ENCODE assay signal across 25 mouse cellular contexts in genomic region chrX:127871412-127871811, GRCm38 (mm10).
DNase-seq lines count a peak whose midpoint lies in the region; ATAC-seq and TF ChIP-seq lines count a peak whose summit lies in the region.
"Had no signal": no experiment of that assay in that cellular context is flagged by ENCODE, and none has a peak within 500 bp of the region (broad histone marks: within the 10 kb centered on the region; RNA-seq: fewer than 3 reads in every experiment).

No protein-coding gene starts in this region.

- H3K4me1 ChIP-seq in forebrain, embryonic 14.5 days (ENCODE audit: control insufficient read depth, insufficient read depth, low read length), result no peaks in the 10 kb centered on the region
- H3K4me1 ChIP-seq in forebrain, embryonic 10.5 days, result no peaks in the 10 kb centered on the region
- H3K4me1 ChIP-seq: heart, embryonic 13.5 days; hindbrain, embryonic 10.5 days; intestine, embryonic 15.5 days; midbrain, embryonic 10.5 days had no signal

- H3K27ac ChIP-seq in forebrain, embryonic 14.5 days (ENCODE audit: low read depth, low read length), result no peak overlapping the region
- H3K27ac ChIP-seq in forebrain, embryonic 10.5 days, result no peak overlapping the region
- no peak overlapping the region for H3K27ac ChIP-seq in left cerebral cortex, adult 2 months
- H3K27ac ChIP-seq: heart, embryonic 13.5 days; hindbrain, embryonic 10.5 days; intestine, embryonic 15.5 days; liver, embryonic 14.5 days; midbrain, embryonic 10.5 days had no signal

- peak; percentile 1 for DNase-seq in forebrain, embryonic 14.5 days (ENCODE audit: low spot score)
- no peak for DNase-seq in forebrain, embryonic 10.5 days (ENCODE audit: extremely low spot score, low spot score)
- no peak for DNase-seq in left cerebral cortex, adult 2 months (ENCODE audit: extremely low spot score in 1 of 2, low spot score in 2 of 2)
- DNase-seq in left cerebral cortex, adult 11 months (ENCODE audit: low spot score), result no peak
- peak; percentile 15 to 16 for DNase-seq in right cerebral cortex, postnatal 10 days (ENCODE audit: low spot score in 2 of 2)
- no peak for DNase-seq in right cerebral cortex, postnatal 36 days (ENCODE audit: low spot score in 2 of 2)
- DNase-seq in testis, postnatal 10 days (ENCODE audit: low spot score), result no peak
- DNase-seq: adrenal gland, postnatal 14 days; cerebellum, adult 2 months; cerebellum, postnatal 14 days; heart, postnatal 10 days; kidney, adult 8-10 months; kidney, postnatal 10 days; liver; lung, adult 2 months; lung, postnatal 14 days; right cerebral cortex, postnatal 4 days; thymus, postnatal 4 days had no signal

- no peak overlapping the region for H3K4me3 ChIP-seq in forebrain, embryonic 14.5 days (ENCODE audit: low read depth, low read length)
- H3K4me3 ChIP-seq in forebrain, embryonic 10.5 days, result no peak overlapping the region
- no peak overlapping the region for H3K4me3 ChIP-seq in left cerebral cortex, adult 2 months
- H3K4me3 ChIP-seq: heart, embryonic 13.5 days; hindbrain, embryonic 10.5 days; intestine, embryonic 15.5 days; midbrain, embryonic 10.5 days had no signal

- H3K9me3 ChIP-seq in forebrain, embryonic 14.5 days (replicated peaks; ENCODE audit: control insufficient read depth, low read length), result no peaks in the 10 kb centered on the region
- H3K9me3 ChIP-seq in forebrain, embryonic 10.5 days, result no peaks in the 10 kb centered on the region
- H3K9me3 ChIP-seq: heart, embryonic 13.5 days; hindbrain, embryonic 10.5 days; intestine, embryonic 15.5 days; midbrain, embryonic 10.5 days had no signal

- intact Hi-C loops in left cerebral cortex, adult 2 months (cut with DNase I), result no loop called here

- no peak for ATAC-seq in forebrain, embryonic 14.5 days
- ATAC-seq: forebrain, embryonic 16.5 days; hindbrain, embryonic 16.5 days; intestine, embryonic 15.5 days had no signal

- H3K9ac ChIP-seq in forebrain, embryonic 14.5 days (ENCODE audit: low read length), result no peak overlapping the region
- H3K9ac ChIP-seq: heart, embryonic 13.5 days; intestine, embryonic 15.5 days; liver, embryonic 14.5 days had no signal

- WGBS in forebrain, embryonic 14.5 days, result 63% methylated on average over 2 of the region's 2 CpGs
- WGBS in forebrain, embryonic 10.5 days, result 72% methylated on average over 2 of the region's 2 CpGs

- H3K27me3 ChIP-seq in forebrain, embryonic 14.5 days (replicated peaks; ENCODE audit: control insufficient read depth, insufficient read depth, low read length), result no peaks in the 10 kb centered on the region
- H3K27me3 ChIP-seq in forebrain, embryonic 10.5 days (ENCODE audit: poor library complexity, severe bottlenecking), result no peaks in the 10 kb centered on the region
- H3K27me3 ChIP-seq: heart, embryonic 13.5 days; intestine, embryonic 15.5 days had no signal

- H3K4me2 ChIP-seq in forebrain, embryonic 14.5 days (ENCODE audit: low read length), result no peak overlapping the region
- H3K4me2 ChIP-seq: heart, embryonic 13.5 days; intestine, embryonic 15.5 days had no signal

- TF ChIP-seq CTCF in left cerebral cortex, adult 2 months (IDR thresholded peaks at IDR 0.05), result peak; percentile 45

- no peaks in the 10 kb centered on the region for H3K36me3 ChIP-seq in forebrain, embryonic 14.5 days (ENCODE audit: control insufficient read depth, insufficient read depth, low read length)
- H3K36me3 ChIP-seq in forebrain, embryonic 10.5 days (replicated peaks), result no peaks in the 10 kb centered on the region
- H3K36me3 ChIP-seq: heart, embryonic 13.5 days; hindbrain, embryonic 10.5 days; intestine, embryonic 15.5 days; midbrain, embryonic 10.5 days had no signal

Comparison
In these comparisons a context has a peak if more than half of its experiments do, and no peak if none do; other contexts are left out.
1. DNase-seq: peak in forebrain, embryonic 14.5 days (single experiment) and right cerebral cortex, postnatal 10 days (2 of 2); none in forebrain, embryonic 10.5 days (single experiment), left cerebral cortex, adult 2 months (0 of 2), left cerebral cortex, adult 11 months (single experiment), right cerebral cortex, postnatal 36 days (0 of 2) and testis, postnatal 10 days (single experiment).